Mouse (Mus musculus) ZHBTc4 (cell line): Measurements from ENCODE around the gene Gm11437.

Experiments used
- DNase-seq: peaks from one replicate; pipeline ENCODE4 v3.0.0-alpha.2; 2011; ENCODE audit warnings: low read depth, low spot score

The Gm11437 gene

GRCm38 (mm10) chr11:84145201-84145798, 22.0 kb downstream of the Gm11437 start:
- no peak for DNase-seq

DNA sequence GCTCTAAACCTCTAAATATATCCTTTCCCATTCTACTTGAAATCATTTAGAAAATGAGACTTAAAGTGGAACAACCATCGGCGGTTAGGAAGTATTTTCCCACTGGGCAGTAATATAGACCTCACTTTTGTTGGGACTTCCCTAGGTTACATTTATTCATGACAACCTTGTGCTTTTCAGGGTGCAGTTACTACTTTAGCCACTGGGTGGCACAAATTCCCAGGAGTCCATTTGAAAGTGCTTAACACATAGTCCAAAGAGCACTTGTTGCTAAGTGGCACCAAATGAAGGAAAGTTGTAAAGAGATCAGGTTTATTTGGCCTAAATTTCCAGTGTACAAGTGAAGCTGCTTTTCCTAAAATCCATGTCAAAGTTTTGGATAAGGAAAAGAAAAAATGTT, 25.5 kb downstream of the Gm11437 start:
- peak; percentile 79 for DNase-seq

GRCm38 (mm10) chr11:84136453-84136852, 30.8 kb downstream of the Gm11437 start:
- DNase-seq, result no peak

DNA sequence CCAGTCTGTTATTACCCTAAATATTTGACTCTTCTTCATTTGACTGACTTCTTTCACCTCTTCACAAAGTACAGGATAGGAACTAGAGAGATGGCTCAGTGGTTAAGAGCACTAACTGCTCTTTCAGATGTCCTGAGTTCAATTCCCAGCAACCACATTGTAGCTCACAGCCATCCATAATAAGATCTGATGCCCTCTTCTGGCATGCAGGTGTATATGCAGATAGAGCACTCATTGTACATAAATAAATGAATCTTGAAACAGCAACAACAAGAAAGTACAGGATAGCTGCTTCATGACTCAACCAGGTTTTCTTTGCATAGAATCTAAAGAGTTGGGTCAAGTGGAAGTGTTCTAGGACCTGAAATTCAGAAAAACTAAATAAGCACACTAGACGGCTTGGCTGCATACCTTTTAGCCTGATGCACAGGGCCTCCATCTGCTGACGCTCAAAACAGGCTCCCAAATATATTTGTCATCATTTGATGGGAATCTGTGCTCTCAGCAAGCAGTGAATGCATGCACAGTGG, 32.9 kb downstream of the Gm11437 start:
- no peak for DNase-seq

- no peak for DNase-seq
Observed at GRCm38 (mm10) chr11:84129799-84130185, 37.5 kb downstream of the Gm11437 start.

DNA sequence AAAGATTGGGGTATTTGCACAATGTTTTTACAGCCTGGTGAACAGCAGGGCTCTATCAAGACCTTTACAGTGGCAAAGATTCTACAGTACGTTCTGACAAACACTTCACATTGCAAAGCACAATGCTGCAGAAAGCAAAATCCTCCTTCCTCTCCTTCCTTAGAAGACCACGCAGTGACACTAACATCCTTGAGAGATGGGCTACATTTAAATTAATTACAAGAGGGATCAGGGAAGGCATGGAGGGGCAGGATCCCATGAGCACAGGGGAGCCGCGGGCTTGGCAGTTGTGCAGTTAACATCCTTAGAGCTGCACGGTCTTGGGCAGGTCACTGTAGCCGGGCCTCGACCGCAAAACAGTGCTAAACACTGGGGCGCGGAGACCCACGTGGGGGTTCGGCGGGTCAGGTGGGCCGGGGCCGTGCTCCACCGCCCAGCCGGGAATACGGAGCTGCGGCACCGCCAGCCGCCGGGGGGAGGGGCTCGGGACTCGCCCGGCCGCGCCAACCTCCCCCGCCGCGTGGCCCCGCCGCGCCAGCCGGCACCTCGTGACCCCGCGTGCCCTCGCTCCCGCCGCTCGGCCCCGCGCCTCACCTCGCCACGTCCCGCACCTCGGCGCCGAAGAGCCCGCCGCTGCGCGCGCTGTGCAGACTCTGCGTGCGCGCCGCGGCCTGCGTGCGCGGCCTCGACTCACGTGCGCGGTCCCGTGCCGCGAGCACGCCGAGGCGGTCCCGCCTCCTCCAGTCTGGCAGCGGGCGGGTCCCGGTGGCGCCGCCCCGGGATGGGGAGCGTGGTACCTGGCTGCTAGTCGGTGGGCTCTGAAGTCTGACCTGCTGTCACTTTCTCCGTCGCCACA, 38.1 kb downstream of the Gm11437 start, which contains the start of the genes Tada2a and Acaca:
Tada2a (minus strand) TSS at position 658 of the 856 bp plus-strand sequence.
Acaca (plus strand) TSS at position 730 of the 856 bp plus-strand sequence.
- DNase-seq, result peak; percentile 96

- peak; percentile 57 for DNase-seq
Observed at GRCm38 (mm10) chr11:84127977-84128376, 39.3 kb downstream of the Gm11437 start.

GRCm38 (mm10) chr11:84121051-84121956, 46.0 kb downstream of the Gm11437 start:
- peak; percentile 83 for DNase-seq

- no peak for DNase-seq
Observed at GRCm38 (mm10) chr11:84117431-84117830, 49.8 kb downstream of the Gm11437 start.

GRCm38 (mm10) chr11:84116221-84116620, 51.1 kb downstream of the Gm11437 start:
- no peak for DNase-seq

DNA sequence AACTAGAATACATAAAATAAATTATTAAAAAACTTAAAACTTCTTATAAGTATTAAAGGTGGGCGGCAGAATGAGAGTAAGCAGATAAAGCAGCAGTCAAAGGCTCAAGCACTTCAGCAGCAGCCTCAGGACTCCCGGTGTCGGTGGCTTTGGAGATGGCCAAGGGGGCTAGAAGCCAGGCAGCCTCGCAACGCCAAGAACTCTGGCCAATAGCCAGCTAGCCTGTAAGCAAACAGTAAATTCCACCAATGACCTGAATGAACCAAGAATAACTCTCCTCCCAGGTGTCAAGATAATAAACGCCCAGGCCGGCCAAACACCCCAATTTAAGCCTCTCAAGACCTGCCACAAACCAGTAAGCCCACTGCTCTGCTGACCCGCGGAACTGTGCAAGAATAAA, 51.6 kb downstream of the Gm11437 start:
- no peak for DNase-seq

DNA sequence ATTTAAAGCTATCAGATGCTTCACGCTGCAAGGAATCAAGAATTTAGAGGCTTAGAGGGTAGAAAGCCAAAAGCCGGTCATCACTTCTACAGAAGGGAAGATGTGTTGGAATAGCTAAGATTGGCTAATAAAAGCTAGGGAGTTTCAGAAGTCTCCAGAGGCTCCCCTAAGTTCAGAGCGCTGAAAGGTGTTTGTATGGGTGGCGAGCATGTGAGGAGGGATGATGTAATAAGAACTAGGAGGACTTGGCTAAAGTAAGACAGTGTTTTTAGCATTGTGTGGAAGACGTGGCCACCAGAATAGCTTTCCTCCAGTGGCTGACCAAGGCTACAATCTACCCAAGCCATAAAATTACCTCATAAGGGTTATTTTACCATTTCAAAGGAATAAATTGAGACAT, 53.7 kb downstream of the Gm11437 start:
- no peak for DNase-seq

DNA sequence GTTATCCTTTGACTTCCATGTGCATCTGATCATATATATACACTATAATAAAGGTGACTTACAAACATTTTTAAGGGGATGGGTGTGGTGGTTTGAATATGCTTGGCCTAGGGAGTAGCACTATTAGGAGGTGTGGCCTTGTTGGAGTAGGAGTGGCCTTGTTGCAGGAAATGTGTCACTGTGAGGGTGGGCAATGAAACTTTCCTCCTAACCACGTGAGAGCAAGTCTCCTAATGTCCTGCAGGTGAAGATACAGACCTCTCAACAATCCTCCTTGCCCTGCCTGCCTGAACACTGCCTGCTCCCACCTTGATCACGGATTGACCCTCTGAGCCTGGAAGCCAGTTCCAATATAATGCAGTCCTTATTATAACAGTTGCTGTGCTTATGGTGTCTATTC, 60.1 kb downstream of the Gm11437 start:
- DNase-seq, result peak; percentile 40

DNA sequence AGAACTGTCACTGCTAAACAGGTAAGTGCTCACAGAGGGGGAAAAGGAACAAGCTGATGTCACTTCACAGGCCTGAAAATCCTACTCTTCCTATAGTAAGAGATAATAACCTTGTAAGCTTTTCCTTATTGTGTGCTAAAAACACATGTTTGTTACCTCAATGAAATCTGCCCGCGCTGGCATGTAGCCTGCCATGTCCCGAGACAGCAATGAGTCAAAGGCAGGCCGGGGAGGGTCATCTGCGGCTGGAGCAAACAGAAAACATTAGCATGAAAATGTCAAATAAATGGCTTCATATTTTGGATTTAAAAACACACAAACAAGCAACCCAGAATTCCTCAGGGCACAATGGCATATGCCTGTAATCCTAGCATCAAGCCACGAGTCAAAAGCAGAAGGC, 63.2 kb downstream of the Gm11437 start:
- DNase-seq, result no peak

DNA sequence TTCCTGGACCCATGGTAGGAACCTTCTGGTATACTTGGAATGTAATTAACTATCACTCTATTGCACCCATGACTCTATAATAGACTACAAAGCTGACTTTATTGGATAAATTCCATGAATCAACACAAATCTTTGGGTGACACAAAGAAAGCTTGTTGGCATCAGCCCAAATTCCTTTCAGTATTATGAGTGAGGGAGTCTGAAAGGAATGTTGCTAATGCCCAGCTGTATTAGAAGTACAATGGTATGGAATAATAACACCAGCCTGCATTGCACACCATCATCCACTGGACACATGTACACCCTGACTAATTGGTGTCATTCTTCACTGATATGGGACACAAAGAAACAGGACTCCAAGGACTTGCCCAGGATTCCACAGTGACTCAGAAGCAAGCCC, 66.1 kb downstream of the Gm11437 start:
- DNase-seq, result no peak
